Mouse (Mus musculus): ENCODE results near the gene Cd69.

The Cd69 gene

GRCm38 (mm10) chr6:129223611-129224010 is 51.6 kb downstream of the Cd69 start:
- DNase-seq (ENCODE audit: low read depth) = no peak

GRCm38 (mm10) chr6:129222188-129222800 is 52.9 kb downstream of the Cd69 start:
- no peak for DNase-seq (ENCODE audit: low read depth)

- no peak for DNase-seq (ENCODE audit: low read depth)
Measured at GRCm38 (mm10) chr6:129221053-129221452, 54.2 kb downstream of the Cd69 start.

GRCm38 (mm10) chr6:129219897-129220517 is 55.2 kb downstream of the Cd69 start:
- DNase-seq (ENCODE audit: low read depth) = peak; percentile 43

- no peak for DNase-seq (ENCODE audit: low read depth)
Measured at GRCm38 (mm10) chr6:129218191-129218696, 57.0 kb downstream of the Cd69 start.
